Mouse (Mus musculus): ENCODE results near the gene Glud1.

DNA sequence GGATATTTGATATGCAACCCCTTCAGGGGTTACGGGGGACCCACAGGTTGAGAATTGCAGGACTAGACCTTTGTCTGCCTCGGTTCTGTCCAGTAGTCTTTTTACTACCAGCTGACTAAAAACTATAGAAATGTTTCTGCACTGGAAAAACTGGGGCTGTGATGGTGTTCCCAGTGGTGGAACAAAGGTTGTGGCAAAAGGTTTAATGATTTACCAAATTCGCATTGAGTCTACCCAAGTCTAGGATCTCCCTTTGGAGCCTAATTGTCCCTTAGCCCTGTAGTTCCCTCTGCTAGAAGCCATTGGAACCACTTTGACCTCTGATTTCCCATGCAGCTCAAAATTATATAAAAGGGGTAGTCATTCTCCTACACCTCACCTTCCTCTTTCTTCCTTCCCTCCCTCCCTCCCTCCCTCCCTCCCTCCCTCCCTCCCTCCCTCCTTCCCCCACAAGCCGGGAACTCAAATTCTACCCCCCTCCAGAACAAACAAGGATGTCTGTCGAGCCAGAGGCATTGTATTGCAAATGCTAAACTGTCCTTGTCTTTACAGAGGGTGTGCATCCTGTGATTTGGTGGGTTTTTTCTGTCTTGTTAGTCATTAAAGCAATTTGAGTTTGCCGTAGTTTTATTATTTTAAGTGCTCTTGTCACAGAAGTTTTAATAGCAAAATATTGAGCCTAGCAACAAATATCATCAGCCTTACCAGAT is 2.0 kb downstream of the Glud1 start:
- no peak for TF ChIP-seq POLR2A (IDR thresholded peaks at IDR 0.05; ENCODE audit: low read depth, low read length)
- TF ChIP-seq CTCF (conservative IDR thresholded peaks at IDR 0.05; ENCODE audit: insufficient read depth, insufficient read length, low read depth, low read length): no peak
